Mouse (Mus musculus) heart, embryonic 10.5 days (tissue): ENCODE results near the gene Slc5a9. TPM values are rescaled to one million over a fixed set of nuclear protein-coding genes. Genes with fewer than 3 reads are reported as not detected.
A peak's percentile ranks its signal among the peaks of the same experiment; 100 is the strongest.
"Not testable (repeated sequence)": the region's sequence is repeated elsewhere in the genome, so short reads cannot be mapped to it uniquely, and the experiment has no call there.

Experiments used
- DNase-seq: peaks from one replicate; pipeline ENCODE4 v3.0.0-alpha.2; 2017; ENCODE audit warnings: low spot score
- H3K27ac ChIP-seq: fragments of 300-500 bp; sonication (generic); 2 replicates; pipeline ENCODE4 v1.5.1; 2016; ENCODE audit warnings: mild to moderate bottlenecking
- H3K27me3 ChIP-seq: fragments of 300-500 bp; sonication (generic); 2 replicates; pipeline ENCODE4 v1.6.1; 2016; ENCODE audit warnings: mild to moderate bottlenecking; ENCODE audit not compliant: poor library complexity, insufficient read depth, severe bottlenecking
- H3K36me3 ChIP-seq: fragments of 300-500 bp; sonication (generic); 2 replicates; pipeline ENCODE4 v1.6.1; 2016; ENCODE audit warnings: mild to moderate bottlenecking, moderate library complexity
- H3K4me1 ChIP-seq: fragments of 300-500 bp; sonication (generic); 2 replicates; pipeline ENCODE4 v1.6.1; 2016; ENCODE audit warnings: mild to moderate bottlenecking
- H3K4me3 ChIP-seq: fragments of 300-500 bp; sonication (generic); 2 replicates; pipeline ENCODE4 v1.5.1; 2016; ENCODE audit warnings: mild to moderate bottlenecking, moderate library complexity
- H3K9me3 ChIP-seq: fragments of 300-500 bp; sonication (generic); 2 replicates; pipeline ENCODE4 v1.6.1; 2016; ENCODE audit warnings: mild to moderate bottlenecking, moderate library complexity
- WGBS: fragments of 180-500 bp; shearing (Covaris S2); methylation state at CpG from one replicate; pipeline ENCODE4 v1.1.7; 2016; 5-methylcytosine and 5-hydroxymethylcytosine counted together
- polyA plus RNA-seq: library from polyadenylated mRNA; unstranded; fragments of >200 nt; fragmentation: Nextera tagmentation; extraction: Ambion mirVana; gene quantifications from 2 replicates; pipeline ENCODE4 v1.2.1, GENCODE M21; 2016

The Slc5a9 gene
- polyA plus RNA-seq: 0.30 TPM in 1 of 2 replicates, not detected in the other

DNA sequence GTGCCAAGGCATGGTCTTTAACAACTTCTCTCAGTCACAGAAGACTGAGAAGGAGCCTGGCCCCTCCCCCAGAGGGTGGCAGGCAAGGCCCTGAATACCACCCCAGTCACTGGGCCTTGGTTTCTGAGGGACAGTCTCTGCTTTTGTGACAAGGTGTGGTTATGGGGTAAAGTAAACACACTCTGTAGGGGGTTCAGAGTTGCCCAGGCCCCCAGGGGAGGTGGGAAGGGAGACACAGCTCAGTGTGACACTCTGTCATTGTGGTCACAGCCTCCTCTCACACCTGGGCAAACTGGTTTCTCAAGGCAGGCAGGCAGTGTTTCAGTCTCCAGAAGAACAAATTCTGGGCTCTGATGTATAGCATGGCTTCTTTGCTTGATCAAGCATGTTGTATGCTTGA is at the start of gene Slc5a9:
TSS of gene Slc5a9 (minus strand) at position 144 of the 400 bp plus-strand sequence.
- no peaks in the 10 kb centered on the region for H3K4me1 ChIP-seq

DNA sequence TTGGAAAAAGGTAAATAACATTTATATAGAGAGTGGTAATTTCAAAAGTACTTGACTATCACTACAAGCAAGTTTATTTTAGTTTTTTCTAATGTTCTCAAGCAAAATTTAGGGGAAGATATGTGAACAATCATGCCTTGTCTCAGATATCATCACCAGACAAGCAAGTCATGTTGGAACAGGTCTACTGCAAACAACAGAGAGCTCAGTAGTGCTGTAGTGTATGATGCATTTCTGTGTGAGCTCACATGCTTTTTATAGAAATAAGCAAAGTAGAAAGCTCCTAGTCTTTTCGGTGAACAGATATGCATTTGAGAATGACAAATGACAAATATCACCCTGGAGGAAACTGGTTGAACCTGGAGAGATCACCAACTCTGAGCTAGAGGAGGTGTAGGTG is 16.4 kb upstream of the Slc5a9 start, which contains the start of gene Skint8:
TSS of gene Skint8 (plus strand) at position 301 of the 400 bp plus-strand sequence.
- H3K36me3 ChIP-seq: no peaks in the 10 kb centered on the region
- H3K9me3 ChIP-seq: no peaks in the 10 kb centered on the region
- no peak within 1 kb of the TSS for H3K27ac ChIP-seq
- no peaks in the 10 kb centered on the region for H3K27me3 ChIP-seq
- DNase-seq: no peak
- H3K4me1 ChIP-seq: no peaks in the 10 kb centered on the region
- WGBS: 74% methylated on average over 1 of the region's 1 CpGs
- no peak within 1 kb of the TSS for H3K4me3 ChIP-seq

More for the DNA sequence above, at the start of gene Slc5a9:
- Histone ChIP-seq H3K36me3 (no peaks in the 10 kb centered on the region), H3K4me3 (no peak within 1 kb of the TSS), H3K9me3 (no peaks in the 10 kb centered on the region), H3K27me3 (no peaks in the 10 kb centered on the region), H3K27ac (no peak within 1 kb of the TSS)
- DNase-seq: no peak

DNA sequence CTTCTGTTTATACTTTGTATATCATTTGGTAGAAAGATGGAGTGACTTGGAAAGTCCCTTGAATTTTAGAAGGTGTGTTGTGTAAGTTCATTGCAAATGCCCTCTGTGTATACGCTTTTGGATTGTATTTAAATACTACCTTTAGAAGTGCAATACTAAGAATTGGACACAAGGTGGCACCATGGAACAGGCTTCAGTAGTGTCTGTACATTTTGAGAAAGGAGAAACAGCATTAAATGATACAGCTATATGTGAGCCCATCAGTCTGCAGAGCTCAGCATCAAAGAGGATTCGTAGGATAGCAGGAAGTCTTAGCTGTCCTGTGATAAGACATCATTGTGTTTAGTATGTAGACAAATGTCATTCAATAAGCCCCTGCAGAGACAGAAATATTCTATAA is 5.2 kb upstream of the Slc5a9 start:
- 48% methylated on average over 2 of the region's 2 CpGs for WGBS
- DNase-seq: no peak

DNA sequence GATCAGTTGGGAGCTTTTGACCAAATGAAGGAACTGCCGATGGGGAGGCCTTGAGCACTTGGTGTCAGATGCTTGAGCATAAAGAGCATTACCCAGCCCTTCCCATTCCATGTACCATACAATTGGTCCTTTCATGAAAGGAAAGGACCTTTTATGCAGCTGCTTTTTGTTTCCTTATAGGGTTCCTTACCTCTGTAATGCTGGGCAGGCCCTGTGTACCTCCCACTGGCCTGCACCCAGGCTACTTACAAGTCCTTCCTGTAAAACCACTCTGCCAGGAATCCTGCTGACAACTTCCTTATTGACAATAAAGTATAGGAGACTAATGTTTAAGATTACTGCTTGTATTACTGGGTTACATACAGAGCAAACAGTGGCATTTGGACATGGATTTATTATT is 1.2 kb downstream of the Slc5a9 start:
- no peaks in the 10 kb centered on the region for H3K4me1 ChIP-seq
- WGBS: 67% methylated on average over 1 of the region's 1 CpGs
- no peaks in the 10 kb centered on the region for H3K27me3 ChIP-seq
- no peaks in the 10 kb centered on the region for H3K9me3 ChIP-seq
- DNase-seq: no peak
- H3K27ac ChIP-seq: no peak overlapping the region
- H3K36me3 ChIP-seq: no peaks in the 10 kb centered on the region
- no peak overlapping the region for H3K4me3 ChIP-seq

More for the DNA sequence above, 5.2 kb upstream of the Slc5a9 start:
- H3K27me3 ChIP-seq: no peaks in the 10 kb centered on the region
- no peaks in the 10 kb centered on the region for H3K9me3 ChIP-seq
- H3K36me3 ChIP-seq: no peaks in the 10 kb centered on the region
- H3K27ac ChIP-seq: no peak overlapping the region
- H3K4me3 ChIP-seq: no peak overlapping the region
- no peaks in the 10 kb centered on the region for H3K4me1 ChIP-seq

DNA sequence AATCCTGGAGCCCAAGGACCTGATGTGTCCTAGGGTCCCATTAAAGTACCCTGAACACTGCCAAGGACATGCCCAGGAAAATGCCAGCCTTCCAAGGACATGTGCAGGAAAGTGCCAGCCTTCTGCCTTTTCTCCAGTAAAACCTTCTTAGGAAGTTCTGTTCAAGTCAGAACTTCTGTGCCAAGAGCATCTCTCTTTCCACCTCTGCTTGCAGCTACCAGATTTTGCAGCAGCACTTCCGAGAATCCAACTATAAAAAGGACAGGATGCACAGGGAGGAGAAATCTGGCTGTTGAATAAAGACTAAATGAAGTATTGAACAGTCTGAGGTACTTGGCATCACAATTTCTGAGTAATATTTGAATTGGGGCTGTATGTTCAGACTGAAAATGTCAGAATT is 2.2 kb downstream of the Slc5a9 start:
- not testable (repeated sequence) for H3K4me1 ChIP-seq, H3K9me3 ChIP-seq, H3K36me3 ChIP-seq, DNase-seq, H3K4me3 ChIP-seq, H3K27me3 ChIP-seq, H3K27ac ChIP-seq
- WGBS: 63% methylated on average over 1 of the region's 1 CpGs

DNA sequence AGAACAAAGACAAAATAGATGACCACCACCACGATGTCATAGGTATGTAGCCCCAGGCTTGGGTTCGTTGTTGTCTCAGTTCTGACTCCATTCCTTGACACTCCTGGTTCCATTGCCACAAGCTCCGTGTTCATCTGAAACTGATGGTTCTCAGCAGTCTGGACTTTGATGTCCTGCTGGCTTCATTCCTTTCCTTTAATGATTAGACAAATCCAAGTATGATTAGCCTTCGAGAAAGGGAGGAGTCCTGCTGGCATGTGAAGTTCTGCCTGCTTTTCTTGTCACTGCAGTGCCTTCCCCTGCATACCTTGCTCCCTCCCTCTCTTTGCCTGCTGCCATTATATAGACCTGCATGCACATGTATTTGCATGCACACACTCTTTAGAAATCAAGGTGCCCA is 4.2 kb downstream of the Slc5a9 start:
- no peaks in the 10 kb centered on the region for H3K27me3 ChIP-seq
- DNase-seq: no peak
- WGBS: 74% methylated on average over 4 of the region's 4 CpGs

DNA sequence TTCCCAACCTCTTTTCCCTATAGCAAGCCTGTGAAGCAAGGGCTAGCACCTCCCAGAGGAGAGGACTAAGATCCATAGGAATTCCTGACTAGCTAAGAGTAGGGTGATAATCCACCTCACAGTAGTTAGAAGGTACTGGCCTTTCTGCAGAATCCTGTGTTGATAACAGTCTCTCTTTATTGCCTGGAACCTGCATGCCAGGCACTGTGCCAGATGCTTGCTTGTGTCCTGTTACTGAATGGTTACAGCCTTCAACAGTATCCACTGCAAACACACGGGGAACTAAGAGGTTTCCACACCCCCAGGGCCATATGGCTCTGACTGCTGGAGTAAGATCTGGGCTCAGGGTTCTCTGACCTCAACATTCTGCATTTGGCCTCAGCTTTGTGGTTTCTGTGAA is 5.0 kb downstream of the Slc5a9 start:
- Histone ChIP-seq H3K9me3 (no peaks in the 10 kb centered on the region), H3K27ac (no peak overlapping the region), H3K4me3 (no peak overlapping the region), H3K4me1 (no peaks in the 10 kb centered on the region), H3K27me3 (no peaks in the 10 kb centered on the region), H3K36me3 (no peaks in the 10 kb centered on the region)
- WGBS: 44% methylated on average over 1 of the region's 1 CpGs
- no peak for DNase-seq

More for the DNA sequence above, 4.2 kb downstream of the Slc5a9 start:
- H3K27ac ChIP-seq: no peak overlapping the region
- H3K4me3 ChIP-seq: no peak overlapping the region
- no peaks in the 10 kb centered on the region for H3K4me1 ChIP-seq
- H3K9me3 ChIP-seq: no peaks in the 10 kb centered on the region
- H3K36me3 ChIP-seq: no peaks in the 10 kb centered on the region

DNA sequence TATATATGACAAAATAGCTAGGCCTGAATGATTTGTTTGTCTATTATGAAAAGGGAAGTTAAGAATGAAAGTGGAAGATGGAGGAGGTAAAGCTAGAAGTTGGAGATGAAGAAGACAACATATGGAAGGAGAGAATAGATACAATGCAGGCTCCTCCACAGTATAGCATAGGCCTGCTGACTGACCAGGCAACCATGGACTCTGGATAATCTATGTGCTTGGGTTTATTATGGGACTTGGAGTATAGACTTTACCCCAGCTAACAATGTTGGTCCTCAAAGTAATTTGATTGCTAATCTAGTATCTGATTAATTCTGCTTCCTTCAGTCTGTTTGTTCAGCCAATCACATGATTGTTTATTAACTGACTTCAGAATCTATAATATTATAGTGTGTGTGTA is 10.6 kb downstream of the Slc5a9 start:
- Histone ChIP-seq H3K9me3 (no peaks in the 10 kb centered on the region), H3K27ac (no peak overlapping the region), H3K27me3 (no peaks in the 10 kb centered on the region), H3K36me3 (no peaks in the 10 kb centered on the region), H3K4me1 (no peaks in the 10 kb centered on the region), H3K4me3 (no peak overlapping the region)
- DNase-seq: no peak

DNA sequence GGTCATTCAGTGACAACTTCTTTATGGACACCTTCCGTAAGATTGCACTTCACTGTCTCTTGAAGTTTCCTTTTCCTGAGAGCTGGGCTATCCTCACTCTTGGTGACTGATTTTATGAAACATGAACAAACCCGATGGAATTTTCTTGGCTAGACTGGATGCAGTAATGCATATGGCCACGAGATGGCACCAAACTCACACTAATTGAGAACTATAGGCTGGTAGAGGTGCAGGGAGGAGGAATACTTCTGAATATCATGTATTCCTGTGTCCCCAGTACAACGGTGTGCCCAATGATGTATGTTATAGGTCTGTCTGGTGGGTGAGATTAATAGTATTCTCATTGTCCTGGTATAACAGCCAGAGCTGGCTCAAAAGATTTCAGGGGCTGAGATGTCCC is 16.1 kb downstream of the Slc5a9 start:
- H3K9me3 ChIP-seq: no peaks in the 10 kb centered on the region
- H3K27me3 ChIP-seq: no peaks in the 10 kb centered on the region
- DNase-seq: no peak
- no peaks in the 10 kb centered on the region for H3K36me3 ChIP-seq
- H3K4me1 ChIP-seq: no peaks in the 10 kb centered on the region
- no peak overlapping the region for H3K27ac ChIP-seq
- WGBS: 19% methylated on average over 4 of the region's 4 CpGs
- no peak overlapping the region for H3K4me3 ChIP-seq

DNA sequence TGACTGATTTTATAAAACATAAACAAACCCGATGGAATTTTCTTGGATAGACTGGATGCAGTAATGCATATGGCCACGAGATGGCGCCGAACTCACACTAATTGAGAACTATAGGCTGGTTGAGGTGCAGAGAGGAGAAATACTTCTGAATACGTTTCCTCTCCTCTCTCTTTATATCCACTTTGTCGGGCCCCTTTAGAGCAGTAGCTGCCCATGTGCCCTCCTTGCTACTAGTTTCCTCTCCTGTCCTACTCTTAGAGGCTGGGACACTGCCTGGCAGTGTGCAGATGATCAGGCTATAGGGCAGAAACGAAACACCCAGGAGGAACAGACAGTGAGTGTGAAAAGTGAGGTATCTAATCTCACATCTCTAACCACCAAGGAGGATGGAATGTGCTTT is 16.7 kb downstream of the Slc5a9 start:
- 8% methylated on average over 7 of the region's 7 CpGs for WGBS
- H3K27me3 ChIP-seq: no peaks in the 10 kb centered on the region
- H3K9me3 ChIP-seq: no peaks in the 10 kb centered on the region
- no peaks in the 10 kb centered on the region for H3K4me1 ChIP-seq
- no peaks in the 10 kb centered on the region for H3K36me3 ChIP-seq
- H3K27ac ChIP-seq: no peak overlapping the region
- peak; percentile 77 for DNase-seq
- peak overlapping the region; percentile 44 for H3K4me3 ChIP-seq

DNA sequence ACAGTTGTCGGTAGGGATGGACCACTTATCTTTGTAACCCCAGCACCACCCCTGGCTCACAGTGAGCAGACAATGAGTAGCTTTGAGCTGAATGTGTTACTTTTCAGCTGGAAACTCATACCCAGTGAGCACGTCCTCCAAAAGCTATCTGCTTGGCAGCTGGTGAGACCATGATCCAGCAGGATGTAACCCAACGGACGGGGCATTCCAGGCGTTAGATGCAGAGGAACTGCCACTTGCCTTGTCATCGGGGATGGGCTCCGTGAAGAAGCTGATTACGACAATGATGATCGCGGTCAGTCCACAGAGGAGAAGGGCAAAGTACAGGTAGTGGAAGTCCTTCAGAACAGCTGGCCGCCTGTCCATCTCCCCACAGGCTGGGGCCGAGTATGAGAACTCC is 19.2 kb downstream of the Slc5a9 start:
- Histone ChIP-seq H3K27me3 (no peaks in the 10 kb centered on the region), H3K36me3 (no peaks in the 10 kb centered on the region), H3K4me3 (no peak overlapping the region), H3K27ac (no peak overlapping the region), H3K9me3 (no peaks in the 10 kb centered on the region), H3K4me1 (no peaks in the 10 kb centered on the region)
- 82% methylated on average over 12 of the region's 12 CpGs for WGBS
- DNase-seq: no peak

DNA sequence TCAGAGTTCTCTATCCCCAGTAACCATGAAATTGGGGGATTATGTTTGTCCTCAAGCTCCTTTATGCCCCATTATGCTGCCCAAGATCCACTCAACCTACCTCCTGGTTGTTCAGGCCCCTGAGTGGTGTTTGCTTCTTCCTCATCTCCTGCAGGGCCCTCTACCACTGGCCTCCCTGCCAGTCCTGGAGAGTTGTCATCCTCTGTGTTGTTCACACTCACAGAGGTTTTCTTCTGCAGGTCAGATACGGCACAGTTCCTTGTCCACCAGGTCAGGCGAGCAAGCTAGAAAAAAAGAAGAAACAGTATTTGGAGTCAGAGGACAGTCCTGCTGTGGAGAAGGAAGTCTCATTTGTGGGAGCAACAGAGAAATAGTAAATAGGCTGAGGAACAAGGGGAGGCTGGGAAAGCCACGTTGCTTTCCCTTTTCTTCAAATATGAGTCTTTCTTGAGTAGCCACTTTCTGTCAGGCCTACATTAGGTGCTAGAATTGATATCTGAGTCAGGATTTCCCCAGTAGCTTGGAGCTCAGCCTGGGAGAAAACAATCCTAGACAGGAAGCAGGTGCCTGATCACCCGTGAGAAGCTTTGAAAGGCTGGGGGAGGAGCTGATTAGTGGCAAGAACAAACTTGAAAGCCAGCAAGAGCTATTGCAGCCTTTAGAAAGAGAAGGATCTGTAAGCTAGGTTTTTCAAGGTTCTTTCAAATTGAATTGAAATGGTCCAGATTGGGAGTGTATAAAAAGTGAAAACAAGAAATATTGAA is 22.4 kb downstream of the Slc5a9 start:
- Histone ChIP-seq H3K27me3 (no peaks in the 10 kb centered on the region), H3K27ac (no peak overlapping the region)
- DNase-seq: peak; percentile 58

DNA sequence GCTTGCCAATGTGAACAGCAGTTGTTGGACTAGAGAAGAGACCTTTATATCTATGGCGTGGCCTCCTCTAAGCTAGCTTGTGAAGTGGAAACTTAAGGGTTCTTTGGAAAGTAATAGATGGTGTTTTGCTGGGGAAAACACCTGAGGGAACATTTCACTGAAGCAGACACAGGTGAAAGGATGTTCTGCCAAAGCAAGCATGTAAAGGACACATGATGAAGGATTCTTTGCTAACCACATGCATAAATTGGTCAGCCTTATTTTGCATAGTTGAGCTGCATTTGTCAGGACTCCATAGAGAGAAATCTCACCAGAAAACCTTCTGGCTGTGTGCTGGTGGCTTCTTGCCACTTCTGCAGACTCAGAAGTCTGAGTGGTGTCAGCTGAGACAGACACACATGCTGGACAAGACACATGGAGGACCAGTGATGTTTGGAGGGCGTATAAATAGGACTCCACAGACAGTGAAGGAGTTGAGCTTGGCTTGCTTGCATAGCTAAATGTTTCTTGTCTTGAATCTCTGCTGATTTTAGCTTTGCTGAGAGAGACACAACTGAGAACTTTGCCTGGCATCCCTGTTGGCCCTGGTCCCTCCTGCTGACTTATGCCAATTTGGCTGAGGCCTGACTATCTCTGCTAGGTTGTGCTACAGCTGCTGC is 34.8 kb downstream of the Slc5a9 start:
- no peaks in the 10 kb centered on the region for H3K4me1 ChIP-seq
- 80% methylated on average over 2 of the region's 2 CpGs for WGBS
- H3K36me3 ChIP-seq: no peaks in the 10 kb centered on the region
- no peak overlapping the region for H3K27ac ChIP-seq
- H3K27me3 ChIP-seq: no peaks in the 10 kb centered on the region
- no peak overlapping the region for H3K4me3 ChIP-seq
- H3K9me3 ChIP-seq: no peaks in the 10 kb centered on the region
- DNase-seq: no peak

More for the DNA sequence above, 22.4 kb downstream of the Slc5a9 start:
- H3K4me3 ChIP-seq: no peak overlapping the region
- no peaks in the 10 kb centered on the region for H3K9me3 ChIP-seq
- no peaks in the 10 kb centered on the region for H3K36me3 ChIP-seq
- WGBS: 45% methylated on average over 4 of the region's 4 CpGs
- no peaks in the 10 kb centered on the region for H3K4me1 ChIP-seq
